Mouse (Mus musculus) erythroblast, embryonic 14.5 days (primary cell): ENCODE results near the gene Mmgt2.

Source experiments
- GATA1 ChIP-seq: IDR thresholded peaks from 2 replicates; pipeline ENCODE4 v1.6.1; 2012; ENCODE audit warnings: low read length, inconsistent platforms, mixed read lengths
- TAL1 ChIP-seq: IDR thresholded peaks from 3 replicates; pipeline ENCODE4 v1.6.1; 2012; ENCODE audit warnings: low read length, inconsistent platforms, mixed read lengths

DNA sequence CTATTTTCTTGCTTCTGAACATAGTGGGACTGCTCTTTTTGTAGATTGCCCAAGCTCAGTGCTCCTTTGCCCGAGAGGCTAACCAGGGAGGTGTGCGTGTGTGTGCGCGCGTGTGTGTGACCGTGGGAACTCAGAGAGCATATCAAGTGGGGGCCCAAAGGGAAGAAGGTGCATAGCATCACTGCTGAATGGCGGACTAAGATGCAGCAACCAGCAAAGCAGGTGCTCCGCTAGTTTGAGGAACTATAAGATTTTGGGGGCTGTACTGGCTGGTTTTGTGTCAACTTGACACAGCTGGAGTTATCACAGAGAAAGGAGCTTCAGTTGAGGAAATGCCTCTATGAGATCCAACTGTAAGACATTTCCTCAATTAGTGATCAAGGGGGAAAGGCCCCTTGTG is 27.4 kb upstream of the Mmgt2 start:
- TF ChIP-seq GATA1 (no peak), TAL1 (no peak)
